Mouse (Mus musculus) kidney, adult 11 months (tissue): ENCODE data around the gene Camk2b.

Source experiments
- DNase-seq: peaks from one replicate; pipeline ENCODE4 v3.0.0; 2022

Gene Camk2b

GRCm38 (mm10) chr11:5926696-5927220 lies 139.4 kb downstream of the Camk2b start:
- DNase-seq = no peak

GRCm38 (mm10) chr11:5924699-5925098 lies 141.5 kb downstream of the Camk2b start:
- DNase-seq = no peak

GRCm38 (mm10) chr11:5920323-5920960 lies 145.7 kb downstream of the Camk2b start:
- DNase-seq = no peak
